ENCODE assay signal across 8 mouse cellular contexts in genomic region chr5:48371890-48372766, GRCm38 (mm10). TPM values are rescaled to one million over a fixed set of nuclear protein-coding genes. Genes with fewer than 3 reads are reported as not detected.
DNase-seq lines count a peak whose midpoint lies in the region; ATAC-seq and TF ChIP-seq lines count a peak whose summit lies in the region.

No protein-coding gene starts in this region.

- ATAC-seq in embryonic facial prominence, embryonic 13.5 days (ENCODE audit: insufficient number of reproducible peaks, insufficient read depth, low FRiP score, low TSS enrichment, low read depth) = peak; percentile 99
- ATAC-seq in limb, embryonic 12.5 days (ENCODE audit: insufficient number of reproducible peaks, insufficient read depth, low FRiP score, low TSS enrichment, low read depth) = peak; percentile 100
- ATAC-seq in midbrain, embryonic 15.5 days (replicated peaks) = peak; percentile 100

- peak overlapping the region; percentile 87 for H3K9ac ChIP-seq in embryonic facial prominence, embryonic 13.5 days
- H3K9ac ChIP-seq in limb, embryonic 12.5 days (replicated peaks) = peak overlapping the region; percentile 88
- H3K9ac ChIP-seq in midbrain, embryonic 15.5 days = peak overlapping the region; percentile 62

- under 1% methylated on average over 44 of the region's 44 CpGs for WGBS in embryonic facial prominence, embryonic 13.5 days
- under 1% methylated on average over 44 of the region's 44 CpGs for WGBS in kidney, adult 2 months
- WGBS in limb, embryonic 12.5 days = 2% methylated on average over 44 of the region's 44 CpGs
- under 1% methylated on average over 44 of the region's 44 CpGs for WGBS in midbrain, embryonic 15.5 days
- under 1% methylated on average over 44 of the region's 44 CpGs for WGBS in spleen, adult 2 months

- DNase-seq in 3134 (ENCODE audit: extremely low read depth, insufficient read length, low spot score) = peak; percentile 89
- peak; percentile 93 to 95 for DNase-seq in adrenal gland, postnatal 36 days
- DNase-seq in heart, adult 18-20 months = peak; percentile 93 to 96
- peak; percentile 97 for DNase-seq in kidney, adult 2 months
- peak; percentile 80 to 91 for DNase-seq in spleen, adult 2 months (ENCODE audit: low read depth in 1 of 2, low spot score in 2 of 2)

- no peaks in the 10 kb centered on the region for H3K27me3 ChIP-seq in embryonic facial prominence, embryonic 13.5 days
- H3K27me3 ChIP-seq in kidney, adult 2 months (replicated peaks; ENCODE audit: control insufficient read depth, insufficient read depth, low read length) = no peaks in the 10 kb centered on the region
- H3K27me3 ChIP-seq in limb, embryonic 12.5 days = no peaks in the 10 kb centered on the region
- 0 out of 2 replicates have a peak, but pooled peaks cover 2% of the 10 kb centered on the region for H3K27me3 ChIP-seq in midbrain, embryonic 15.5 days (replicated peaks)
- H3K27me3 ChIP-seq in spleen, adult 2 months (ENCODE audit: control insufficient read depth, insufficient read depth, low read length) = no peaks in the 10 kb centered on the region

- peaks cover 19% of the 10 kb centered on the region for H3K36me3 ChIP-seq in embryonic facial prominence, embryonic 13.5 days
- no peaks in the 10 kb centered on the region; the same call in 1 of the 2 replicates for H3K36me3 ChIP-seq in kidney, adult 2 months (ENCODE audit: control insufficient read depth, insufficient read depth, low read length)
- H3K36me3 ChIP-seq in limb, embryonic 12.5 days = peaks cover 25% of the 10 kb centered on the region
- peaks cover 8% of the 10 kb centered on the region; the same call in 1 of the 2 replicates for H3K36me3 ChIP-seq in midbrain, embryonic 15.5 days (replicated peaks)
- peaks cover 9% of the 10 kb centered on the region for H3K36me3 ChIP-seq in spleen, adult 2 months (ENCODE audit: control insufficient read depth, insufficient read depth, low read length)

- peak overlapping the region; percentile 69 for H3K4me2 ChIP-seq in embryonic facial prominence, embryonic 13.5 days
- H3K4me2 ChIP-seq in limb, embryonic 12.5 days = peak overlapping the region; percentile 62
- H3K4me2 ChIP-seq in midbrain, embryonic 15.5 days = peak overlapping the region; percentile 58

- no peak for TF ChIP-seq CTCF in kidney, adult 2 months (conservative IDR thresholded peaks at IDR 0.05; ENCODE audit: insufficient read depth, insufficient read length, low read depth, low read length)
- no peak for TF ChIP-seq CTCF in spleen, adult 2 months (IDR thresholded peaks at IDR 0.05; ENCODE audit: extremely low read depth, insufficient read depth, insufficient read length, insufficient replicate concordance)

- H3K4me3 ChIP-seq in embryonic facial prominence, embryonic 13.5 days = peak overlapping the region; percentile 95
- peak overlapping the region; percentile 92 for H3K4me3 ChIP-seq in kidney, adult 2 months (ENCODE audit: insufficient read depth, low read depth, low read length)
- H3K4me3 ChIP-seq in limb, embryonic 12.5 days (replicated peaks) = peak overlapping the region; percentile 97
- H3K4me3 ChIP-seq in midbrain, embryonic 15.5 days = peak overlapping the region; percentile 85
- peak overlapping the region; percentile 78 for H3K4me3 ChIP-seq in spleen, adult 2 months (ENCODE audit: extremely low read depth, insufficient read depth, insufficient read length)

- TF ChIP-seq POLR2A in kidney, adult 2 months (IDR thresholded peaks at IDR 0.05; ENCODE audit: low read depth, low read length) = no peak
- TF ChIP-seq POLR2A in spleen, adult 2 months (IDR thresholded peaks at IDR 0.05; ENCODE audit: low read depth, low read length) = peak; percentile 58

- H3K4me1 ChIP-seq in embryonic facial prominence, embryonic 13.5 days = peaks cover 6% of the 10 kb centered on the region
- H3K4me1 ChIP-seq in kidney, adult 2 months (ENCODE audit: control insufficient read depth, insufficient read depth, low read length) = 0 out of 2 replicates have a peak, but pooled peaks cover 4% of the 10 kb centered on the region
- peaks cover 8% of the 10 kb centered on the region for H3K4me1 ChIP-seq in limb, embryonic 12.5 days (replicated peaks)
- H3K4me1 ChIP-seq in midbrain, embryonic 15.5 days = peaks cover 11% of the 10 kb centered on the region
- no peaks in the 10 kb centered on the region for H3K4me1 ChIP-seq in spleen, adult 2 months (ENCODE audit: control insufficient read depth, insufficient read depth, insufficient read length)

- no peaks in the 10 kb centered on the region for H3K9me3 ChIP-seq in embryonic facial prominence, embryonic 13.5 days
- H3K9me3 ChIP-seq in limb, embryonic 12.5 days = no peaks in the 10 kb centered on the region
- no peaks in the 10 kb centered on the region for H3K9me3 ChIP-seq in midbrain, embryonic 15.5 days

- peak overlapping the region; percentile 71; the same call in 1 of the 2 replicates for H3K27ac ChIP-seq in embryonic facial prominence, embryonic 13.5 days
- H3K27ac ChIP-seq in kidney, adult 2 months (ENCODE audit: insufficient read depth, low read depth, low read length) = no peak overlapping the region
- H3K27ac ChIP-seq in limb, embryonic 12.5 days = peak overlapping the region; percentile 70
- H3K27ac ChIP-seq in midbrain, embryonic 15.5 days = peak overlapping the region; percentile 74
- H3K27ac ChIP-seq in spleen, adult 2 months (ENCODE audit: insufficient read depth, low read length) = peak overlapping the region; percentile 80

RNA-seq across cellular contexts. Expression of gene 5730480H06Rik, which starts 44.4 kb away (rescaled TPM):
- 10 to 100 TPM; 12.8 to 14.6 TPM for total RNA-seq in adrenal gland, postnatal 36 days (2021)
- polyA plus RNA-seq in embryonic facial prominence, embryonic 13.5 days (2015; fragmentation: Nextera tagmentation; extraction: Ambion mirVana) = 28.5 and 34.0 TPM in 2 replicates
- 1 to 10 TPM; 3.9 to 4.7 TPM for total RNA-seq in heart, adult 18-20 months (2021)
- 6.3 and 6.8 TPM in 2 replicates for polyA plus RNA-seq in kidney, adult 2 months (2012; rRNA removed)
- polyA plus RNA-seq in limb, embryonic 12.5 days (2016; fragmentation: Nextera tagmentation; extraction: Ambion mirVana) = 27.8 and 31.3 TPM in 2 replicates
- 16.0 and 18.1 TPM in 2 replicates for polyA plus RNA-seq in midbrain, embryonic 15.5 days (2015; fragmentation: Nextera tagmentation; extraction: Ambion mirVana)
- 2.7 and 3.1 TPM in 2 replicates for polyA plus RNA-seq in spleen, adult 2 months (2012; rRNA removed)
